Mouse (Mus musculus) small intestine, adult 2 months (tissue): ENCODE data around the gene Ap2b1.

ENCODE experiments used
- CTCF ChIP-seq: fragments of 200-500 bp; IDR thresholded peaks from 2 replicates; pipeline ENCODE4 v1.5.1; 2012; ENCODE audit warnings: low read depth, mild to moderate bottlenecking, control low read depth, inconsistent platforms, low read length, moderate library complexity, mixed read lengths; ENCODE audit not compliant: insufficient replicate concordance, insufficient read length; ENCODE audit errors: extremely low read depth
- POLR2A ChIP-seq: fragments of 200-500 bp; IDR thresholded peaks from 2 replicates; pipeline ENCODE4 v1.6.1; 2012; ENCODE audit warnings: low read depth, mild to moderate bottlenecking, control low read depth, inconsistent platforms, low read length, moderate library complexity

DNA sequence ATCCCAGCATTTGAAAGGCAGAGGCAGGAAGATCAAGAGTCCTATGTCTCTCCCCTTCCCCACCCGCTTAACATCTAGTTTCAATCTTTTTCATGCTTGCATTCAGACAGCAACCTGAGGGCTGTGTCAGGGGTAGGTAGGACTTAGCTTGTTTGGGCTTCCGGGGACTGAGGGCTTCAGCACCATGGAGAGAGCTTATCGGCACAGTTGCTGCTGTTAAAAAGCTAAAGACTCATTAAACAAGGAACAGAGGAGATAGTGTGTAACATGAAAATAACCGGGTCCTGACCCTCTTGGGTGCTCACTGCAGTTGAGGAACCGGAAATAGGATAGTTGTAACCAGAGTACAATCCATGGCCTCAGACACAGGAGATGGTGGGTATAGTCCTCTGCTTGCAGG is 118.3 kb downstream of the Ap2b1 start:
- TF ChIP-seq CTCF (no peak), POLR2A (no peak)
